Mouse (Mus musculus) stomach, embryonic 15.5 days (tissue): ENCODE results near the gene Fam107b. TPM values are rescaled to one million over a fixed set of nuclear protein-coding genes. Genes with fewer than 3 reads are reported as not detected.

Source experiments
- ATAC-seq: fragments of 200-750 bp; cut with Nextera tagmentation; 2 replicates; pipeline ENCODE4 v1.8.0; 2017; ENCODE audit warnings: low read depth, moderate number of reproducible peaks, moderate TSS enrichment; ENCODE audit not compliant: insufficient read depth, low FRiP score
- H3K27ac ChIP-seq: fragments of 300-500 bp; sonication (generic); 2 replicates; pipeline ENCODE4 v1.5.1; 2015; ENCODE audit warnings: mild to moderate bottlenecking, inconsistent platforms
- H3K27me3 ChIP-seq: fragments of 300-500 bp; sonication (generic); replicated peaks from 2 replicates; pipeline ENCODE4 v1.6.1; 2015; ENCODE audit warnings: inconsistent platforms
- H3K36me3 ChIP-seq: fragments of 300-500 bp; sonication (generic); 2 replicates; pipeline ENCODE4 v1.6.1; 2015; ENCODE audit warnings: inconsistent platforms
- H3K4me1 ChIP-seq: fragments of 300-500 bp; sonication (generic); 2 replicates; pipeline ENCODE4 v1.6.1; 2015; ENCODE audit warnings: inconsistent platforms
- H3K4me2 ChIP-seq: fragments of 300-500 bp; sonication (generic); 2 replicates; pipeline ENCODE4 v1.6.1; 2015; ENCODE audit warnings: mild to moderate bottlenecking, inconsistent platforms
- H3K4me3 ChIP-seq: fragments of 300-500 bp; sonication (generic); replicated peaks from 2 replicates; pipeline ENCODE4 v1.5.1; 2015; ENCODE audit warnings: inconsistent platforms
- H3K9ac ChIP-seq: fragments of 300-500 bp; sonication (generic); 2 replicates; pipeline ENCODE4 v1.6.1; 2015; ENCODE audit warnings: inconsistent platforms
- H3K9me3 ChIP-seq: fragments of 300-500 bp; sonication (generic); 2 replicates; pipeline ENCODE4 v1.6.1; 2016; ENCODE audit warnings: inconsistent platforms
- WGBS: fragments of 180-500 bp; shearing (Covaris S2); methylation state at CpG from one replicate; pipeline ENCODE4 v1.1.7; 2015; 5-methylcytosine and 5-hydroxymethylcytosine counted together
- polyA plus RNA-seq: library from polyadenylated mRNA; unstranded; fragments of >200 nt; fragmentation: Nextera tagmentation; extraction: Ambion mirVana; gene quantifications from 2 replicates; pipeline ENCODE4 v1.2.1, GENCODE M21; 2015

Fam107b gene
- 36.4 and 38.3 TPM in 2 replicates for polyA plus RNA-seq

DNA sequence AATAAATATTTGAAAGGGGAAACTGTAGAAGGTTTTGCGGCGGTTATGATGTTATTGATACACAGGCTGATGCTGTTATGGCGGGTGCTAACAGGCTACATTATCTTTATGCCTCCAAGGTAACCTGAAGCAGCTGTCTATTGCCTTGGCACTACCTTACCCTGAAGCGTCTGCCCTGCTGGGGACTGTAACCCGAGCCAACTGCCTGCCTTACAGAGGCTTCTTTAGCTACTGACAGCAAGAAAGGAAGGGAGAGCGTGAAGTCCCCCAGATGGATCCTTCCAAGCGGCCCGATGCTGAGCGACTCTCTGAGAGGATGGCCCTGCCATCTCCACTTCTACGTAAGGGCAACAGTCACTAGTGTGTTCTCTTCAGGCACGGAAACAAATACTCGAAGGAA, at the start of gene Fam107b:
Gene Fam107b, plus strand, starts transcription at position 303 of the 400 bp plus-strand sequence.
- Histone ChIP-seq H3K9ac (no peak within 1 kb of the TSS), H3K27me3 (no peaks in the 10 kb centered on the region), H3K9me3 (no peaks in the 10 kb centered on the region), H3K4me3 (no peak within 1 kb of the TSS), H3K4me1 (no peaks in the 10 kb centered on the region), H3K4me2 (no peak within 1 kb of the TSS), H3K36me3 (no peaks in the 10 kb centered on the region), H3K27ac (no peak within 1 kb of the TSS)
- no peak for ATAC-seq
- WGBS = 74% methylated on average over 12 of the region's 12 CpGs

DNA sequence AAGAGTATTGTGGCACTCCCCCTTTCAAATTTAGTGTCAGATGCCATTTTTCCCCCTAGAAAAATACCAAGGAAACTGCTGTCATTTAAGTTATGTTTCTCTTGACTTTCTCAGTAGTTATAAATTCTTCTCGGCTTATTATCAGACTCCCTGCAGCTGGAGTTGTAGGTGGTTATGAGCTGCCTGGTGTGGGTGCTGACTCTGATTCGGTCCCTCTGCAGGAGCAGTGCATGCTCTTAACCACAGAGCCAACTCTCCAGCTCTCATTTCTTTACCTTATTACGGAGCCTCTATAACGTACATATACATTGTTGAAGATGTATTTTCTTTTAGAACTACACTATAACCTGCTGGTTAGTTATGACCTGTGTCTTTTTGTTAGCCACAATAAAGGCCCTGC, 47.7 kb upstream of the Fam107b start:
- ATAC-seq = no peak
- H3K4me2 ChIP-seq = no peak overlapping the region
- no peak overlapping the region for H3K27ac ChIP-seq
- no peaks in the 10 kb centered on the region for H3K4me1 ChIP-seq
- H3K27me3 ChIP-seq = no peaks in the 10 kb centered on the region
- H3K9ac ChIP-seq = no peak overlapping the region
- H3K36me3 ChIP-seq = no peaks in the 10 kb centered on the region
- 68% methylated on average over 4 of the region's 4 CpGs for WGBS
- H3K4me3 ChIP-seq = no peak overlapping the region
- no peaks in the 10 kb centered on the region for H3K9me3 ChIP-seq

DNA sequence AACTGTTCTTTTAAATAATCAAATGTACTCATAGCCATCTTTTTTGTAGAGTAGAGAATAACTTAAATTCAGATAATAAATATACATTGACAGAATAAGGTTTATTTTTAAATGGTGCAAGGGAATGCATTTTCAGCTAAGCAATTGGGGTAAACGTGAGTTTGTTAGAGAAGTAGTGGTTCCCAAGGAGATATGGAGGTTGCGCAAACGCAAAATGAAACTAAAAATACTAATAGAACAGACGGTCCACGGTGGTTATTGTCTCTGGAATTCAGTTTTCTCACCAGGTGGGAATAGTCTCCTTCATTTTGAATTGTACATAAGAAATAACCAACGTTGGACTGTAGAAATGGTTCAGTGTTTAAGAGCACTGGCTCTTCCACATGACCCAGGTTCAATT, 44.0 kb upstream of the Fam107b start:
- Histone ChIP-seq H3K27me3 (no peaks in the 10 kb centered on the region), H3K36me3 (no peaks in the 10 kb centered on the region), H3K27ac (no peak overlapping the region), H3K4me3 (no peak overlapping the region), H3K4me2 (no peak overlapping the region), H3K4me1 (no peaks in the 10 kb centered on the region), H3K9me3 (no peaks in the 10 kb centered on the region), H3K9ac (no peak overlapping the region)
- WGBS = 72% methylated on average over 6 of the region's 6 CpGs
- no peak for ATAC-seq

DNA sequence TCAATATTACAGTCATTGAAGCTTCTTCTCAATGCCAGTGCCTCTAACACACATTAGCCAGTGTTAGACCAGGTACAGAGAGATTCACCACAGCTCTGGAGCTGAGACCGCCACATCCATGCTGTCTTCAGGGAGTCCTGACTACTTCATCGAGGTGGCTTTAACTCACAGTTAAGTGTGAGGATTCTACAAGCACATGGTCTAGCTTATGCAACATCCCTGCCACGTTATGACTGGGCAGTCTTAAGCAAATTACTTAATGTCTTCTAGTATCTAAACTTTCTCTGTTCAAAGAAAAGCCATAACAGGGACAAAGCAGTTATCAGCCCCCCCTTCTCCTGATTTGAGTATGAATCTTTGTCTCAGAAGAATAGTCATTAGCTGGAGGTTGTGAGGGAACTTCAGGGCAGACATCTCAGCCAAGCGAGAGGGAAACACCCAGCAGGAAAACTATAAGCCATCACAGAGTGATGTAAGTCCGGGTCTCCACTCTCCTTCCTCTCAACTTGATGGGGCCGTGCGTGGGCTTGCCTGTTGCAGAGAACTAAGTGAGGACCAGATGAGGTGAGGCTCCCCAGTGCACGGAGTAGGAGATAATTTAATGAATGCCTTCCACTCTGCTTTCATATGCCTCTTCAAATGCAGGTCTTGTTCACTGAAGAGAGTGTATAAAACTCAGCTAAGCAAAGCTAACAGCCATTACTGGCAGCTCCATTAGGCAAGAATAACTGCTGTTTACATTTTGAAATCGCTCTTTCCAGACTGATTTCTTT, 28.8 kb upstream of the Fam107b start:
- ATAC-seq = no peak

DNA sequence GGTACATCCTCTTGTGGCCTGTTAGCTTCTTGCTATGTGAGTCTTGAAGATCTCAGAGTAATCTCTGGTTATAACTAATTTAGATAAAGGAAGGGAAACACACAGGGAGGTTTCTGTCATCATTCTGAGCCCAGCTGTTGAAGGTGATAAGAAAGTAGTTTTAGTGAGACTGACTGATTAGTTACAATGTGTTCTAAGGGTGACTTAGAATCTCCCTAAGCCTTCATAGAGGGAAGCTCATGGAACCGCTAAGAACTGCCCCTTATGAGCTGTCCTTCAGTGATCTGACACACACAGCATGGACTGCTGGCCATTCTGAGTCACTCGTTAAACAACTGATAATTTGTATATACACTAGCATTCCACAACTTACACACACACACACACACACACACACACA, 24.2 kb upstream of the Fam107b start:
- Histone ChIP-seq H3K9ac (no peak overlapping the region), H3K4me3 (no peak overlapping the region), H3K9me3 (no peaks in the 10 kb centered on the region), H3K27ac (no peak overlapping the region), H3K4me2 (no peak overlapping the region), H3K36me3 (no peaks in the 10 kb centered on the region), H3K4me1 (peaks cover 7% of the 10 kb centered on the region), H3K27me3 (no peaks in the 10 kb centered on the region)
- ATAC-seq = no peak
- WGBS = 48% methylated on average over 2 of the region's 2 CpGs

More for the DNA sequence above, 28.8 kb upstream of the Fam107b start:
- no peaks in the 10 kb centered on the region for H3K9me3 ChIP-seq
- no peak overlapping the region for H3K4me2 ChIP-seq
- H3K27ac ChIP-seq = peak overlapping the region; percentile 11; the same call in 1 of the 2 replicates
- no peak overlapping the region for H3K9ac ChIP-seq
- H3K27me3 ChIP-seq = no peaks in the 10 kb centered on the region
- H3K4me1 ChIP-seq = peaks cover 7% of the 10 kb centered on the region
- H3K4me3 ChIP-seq = no peak overlapping the region
- no peaks in the 10 kb centered on the region for H3K36me3 ChIP-seq
- 41% methylated on average over 9 of the region's 9 CpGs for WGBS

DNA sequence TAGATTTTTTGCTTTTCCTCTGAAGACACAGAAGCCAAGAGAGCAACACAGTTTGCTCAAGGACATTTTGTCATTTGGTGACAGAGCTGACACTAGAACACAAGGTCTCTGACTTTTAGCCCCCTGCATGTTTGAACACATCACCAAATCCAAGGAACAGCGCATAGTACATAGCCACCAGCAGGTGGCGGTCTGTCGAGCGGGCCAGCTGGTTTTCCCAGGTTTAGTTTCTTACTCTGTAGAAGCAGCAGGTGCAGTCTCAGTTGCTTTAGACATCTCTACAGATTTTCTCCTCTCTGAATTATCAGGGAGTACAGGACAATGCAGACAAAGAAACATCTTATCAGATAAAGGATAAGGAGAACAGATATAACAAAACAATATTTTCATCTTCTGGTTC, 23.7 kb upstream of the Fam107b start:
- WGBS = under 1% methylated on average over 4 of the region's 4 CpGs
- ATAC-seq = no peak

DNA sequence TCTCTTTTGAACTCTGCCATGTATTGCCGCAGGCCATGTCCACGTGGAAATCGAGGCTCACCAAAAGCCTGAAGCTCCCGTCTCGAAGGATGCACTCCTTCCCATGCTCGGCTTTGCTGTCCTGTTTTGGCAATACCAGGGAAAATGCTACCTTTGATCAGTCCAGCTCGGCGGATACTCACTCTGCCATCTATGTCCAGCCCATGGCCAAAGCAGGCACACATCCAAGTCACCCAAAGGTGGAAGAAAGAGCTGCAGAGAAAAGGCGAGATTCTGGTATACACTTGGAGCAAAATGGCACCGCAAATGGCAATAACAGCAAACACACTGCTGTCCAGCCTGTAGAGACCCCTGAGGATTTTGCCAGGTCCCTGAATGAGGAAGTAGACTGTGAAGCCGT, 318 bp downstream of the Fam107b start:
- H3K4me2 ChIP-seq = no peak overlapping the region
- H3K4me1 ChIP-seq = no peaks in the 10 kb centered on the region
- no peaks in the 10 kb centered on the region for H3K36me3 ChIP-seq
- H3K4me3 ChIP-seq = no peak overlapping the region
- no peak overlapping the region for H3K27ac ChIP-seq
- no peaks in the 10 kb centered on the region for H3K9me3 ChIP-seq
- WGBS = 86% methylated on average over 11 of the region's 11 CpGs
- no peak overlapping the region for H3K9ac ChIP-seq
- no peak for ATAC-seq
- no peaks in the 10 kb centered on the region for H3K27me3 ChIP-seq

More for the DNA sequence above, 23.7 kb upstream of the Fam107b start:
- no peak overlapping the region for H3K27ac ChIP-seq
- H3K9ac ChIP-seq = no peak overlapping the region
- H3K4me2 ChIP-seq = no peak overlapping the region
- H3K9me3 ChIP-seq = no peaks in the 10 kb centered on the region
- no peak overlapping the region for H3K4me3 ChIP-seq
- no peaks in the 10 kb centered on the region for H3K36me3 ChIP-seq
- peaks cover 6% of the 10 kb centered on the region for H3K4me1 ChIP-seq
- H3K27me3 ChIP-seq = no peaks in the 10 kb centered on the region

DNA sequence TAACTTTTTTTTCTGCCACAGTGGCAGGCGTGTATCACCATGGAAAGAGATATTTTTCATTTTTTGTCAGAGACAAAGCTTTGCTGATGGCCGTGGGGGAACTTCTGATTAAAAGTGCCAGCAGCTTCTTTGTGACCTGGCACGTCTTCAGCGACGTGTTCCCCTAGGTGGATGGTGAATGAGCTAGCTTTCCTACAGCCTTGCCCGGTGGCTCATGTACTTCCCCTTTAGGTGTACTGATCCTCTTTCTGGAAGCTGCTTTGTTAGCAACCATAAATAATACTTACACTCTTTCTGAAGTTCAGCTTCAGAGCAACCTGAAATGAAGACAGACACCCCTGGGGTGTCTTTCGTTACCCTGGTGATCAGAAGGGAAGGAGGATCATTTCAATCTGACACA, 3.6 kb downstream of the Fam107b start:
- Histone ChIP-seq H3K36me3 (no peaks in the 10 kb centered on the region), H3K4me3 (no peak overlapping the region), H3K27ac (no peak overlapping the region), H3K9me3 (no peaks in the 10 kb centered on the region), H3K4me2 (no peak overlapping the region), H3K4me1 (no peaks in the 10 kb centered on the region), H3K9ac (no peak overlapping the region), H3K27me3 (no peaks in the 10 kb centered on the region)
- 76% methylated on average over 7 of the region's 7 CpGs for whole genome bisulfite sequencing
- no peak for ATAC-seq

DNA sequence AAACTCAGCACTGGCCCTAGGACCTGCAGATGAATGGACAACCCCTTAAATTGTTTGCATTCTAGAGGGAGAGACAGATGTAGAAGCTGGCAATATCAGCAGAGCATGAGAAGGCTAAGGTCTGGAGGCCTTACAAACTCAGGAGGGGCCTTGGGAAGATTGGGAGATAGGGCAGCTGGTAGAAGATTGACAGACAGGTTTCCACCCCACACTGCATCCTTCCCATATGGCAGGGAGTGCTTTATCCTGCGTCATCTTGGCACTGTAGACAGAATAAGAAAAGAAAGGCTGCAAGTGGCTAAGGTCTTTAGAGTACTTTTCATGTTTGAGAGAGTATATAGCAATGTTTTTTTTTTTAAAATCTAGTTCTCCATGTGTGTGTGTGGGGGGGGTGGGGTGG, 4.9 kb downstream of the Fam107b start:
- Histone ChIP-seq H3K27ac (no peak overlapping the region), H3K4me1 (no peaks in the 10 kb centered on the region), H3K9ac (no peak overlapping the region), H3K4me3 (no peak overlapping the region), H3K9me3 (no peaks in the 10 kb centered on the region), H3K27me3 (no peaks in the 10 kb centered on the region), H3K36me3 (no peaks in the 10 kb centered on the region), H3K4me2 (no peak overlapping the region)
- ATAC-seq = no peak
- WGBS = 83% methylated on average over 1 of the region's 1 CpGs

DNA sequence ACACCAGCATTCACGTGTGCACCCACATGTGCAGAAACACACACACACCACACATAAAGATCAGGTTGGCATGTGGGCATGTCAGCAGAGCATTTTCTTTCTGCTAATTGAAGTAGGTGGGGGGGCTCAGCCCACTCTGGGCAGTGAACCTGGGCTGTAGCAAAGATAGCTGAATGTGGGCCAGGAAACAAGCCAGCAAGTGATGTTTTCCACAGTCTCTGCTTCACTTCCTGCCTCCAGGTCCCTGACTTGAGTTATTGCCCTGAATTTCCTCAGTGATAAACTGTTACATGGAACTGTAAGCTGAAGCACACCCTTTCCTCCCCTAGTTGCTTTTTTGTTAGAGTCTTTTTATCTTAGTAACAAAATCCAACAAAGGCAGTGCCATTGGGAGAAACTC, 6.1 kb downstream of the Fam107b start:
- H3K27ac ChIP-seq = no peak overlapping the region
- WGBS = 83% methylated on average over 1 of the region's 1 CpGs
- no peaks in the 10 kb centered on the region for H3K27me3 ChIP-seq
- no peak overlapping the region for H3K4me2 ChIP-seq
- H3K9me3 ChIP-seq = no peaks in the 10 kb centered on the region
- ATAC-seq = no peak
- no peak overlapping the region for H3K9ac ChIP-seq
- H3K4me3 ChIP-seq = no peak overlapping the region
- H3K4me1 ChIP-seq = no peaks in the 10 kb centered on the region
- H3K36me3 ChIP-seq = no peaks in the 10 kb centered on the region

DNA sequence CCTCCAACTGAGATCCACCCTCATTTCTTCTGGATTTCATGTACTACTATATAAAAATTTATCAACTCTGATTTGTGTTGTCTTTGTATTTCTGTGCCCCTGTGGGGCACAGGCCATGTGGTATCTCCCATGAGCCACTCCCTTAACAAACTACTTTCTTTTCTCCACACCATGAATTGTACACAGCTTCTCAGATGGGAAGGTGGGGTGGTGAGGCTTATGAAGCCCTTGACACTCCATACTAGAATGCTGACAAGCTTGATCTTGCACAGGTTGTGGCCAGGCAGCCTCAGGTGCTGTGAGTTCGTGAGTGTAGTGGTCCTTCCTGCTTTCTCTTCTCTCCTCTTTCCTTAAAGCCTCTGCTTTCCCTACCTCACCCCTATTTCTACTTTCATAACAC, 6.9 kb downstream of the Fam107b start:
- no peaks in the 10 kb centered on the region for H3K27me3 ChIP-seq
- no peaks in the 10 kb centered on the region for H3K4me1 ChIP-seq
- no peaks in the 10 kb centered on the region for H3K9me3 ChIP-seq
- 41% methylated on average over 1 of the region's 1 CpGs for WGBS
- no peak overlapping the region for H3K9ac ChIP-seq
- H3K27ac ChIP-seq = peak overlapping the region; percentile 35; the same call in 1 of the 2 replicates
- no peaks in the 10 kb centered on the region for H3K36me3 ChIP-seq
- ATAC-seq = peak; percentile 56; the same call in 1 of the 2 replicates
- H3K4me2 ChIP-seq = no peak overlapping the region
- H3K4me3 ChIP-seq = no peak overlapping the region

DNA sequence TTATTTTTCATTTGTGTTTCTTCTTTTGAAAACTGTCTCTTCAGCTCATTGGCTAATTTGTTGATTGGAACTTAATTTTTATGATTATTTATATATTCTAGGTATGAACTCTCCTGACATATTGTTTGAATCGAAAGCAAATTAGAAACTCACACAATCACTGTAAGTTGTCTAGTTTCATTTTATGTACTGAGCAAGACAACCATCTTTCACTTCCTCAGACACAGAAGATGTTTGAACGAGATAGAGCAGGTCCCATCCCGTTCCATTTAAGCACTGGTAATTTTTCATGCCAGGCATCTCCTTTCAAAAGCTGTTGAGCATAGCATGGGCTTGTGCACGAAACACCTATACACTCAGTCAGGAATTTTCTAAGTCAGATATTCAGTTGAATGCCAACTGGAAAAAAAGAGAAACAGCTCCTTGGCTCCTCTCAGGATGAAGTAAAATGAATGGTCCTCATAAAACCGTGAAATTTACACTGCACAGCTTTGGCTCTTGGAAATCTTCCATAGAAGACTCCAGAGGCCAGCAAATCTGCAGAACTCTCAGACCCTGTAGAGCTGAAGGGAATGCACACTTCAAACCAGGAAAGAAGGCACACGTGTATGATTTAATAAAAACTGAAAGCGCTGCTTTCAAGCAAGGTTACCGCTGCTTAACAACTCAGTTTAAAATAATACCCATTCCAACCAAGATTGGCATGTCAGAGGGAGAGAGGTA, 8.1 kb downstream of the Fam107b start:
- Histone ChIP-seq H3K4me1 (no peaks in the 10 kb centered on the region), H3K4me3 (no peak overlapping the region), H3K4me2 (no peak overlapping the region), H3K9ac (no peak overlapping the region), H3K27me3 (no peaks in the 10 kb centered on the region), H3K27ac (no peak overlapping the region), H3K36me3 (no peaks in the 10 kb centered on the region), H3K9me3 (no peaks in the 10 kb centered on the region)
- WGBS = 67% methylated on average over 8 of the region's 8 CpGs
- ATAC-seq = no peak
